8 mouse cellular contexts compared by ENCODE assay signal in genomic region chr3:96502181-96503082, GRCm38 (mm10). TPM values are rescaled to one million over a fixed set of nuclear protein-coding genes. Genes with fewer than 3 reads are reported as not detected.
DNase-seq lines count a peak whose midpoint lies in the region; ATAC-seq and TF ChIP-seq lines count a peak whose summit lies in the region.

No protein-coding gene starts in this region.

- H3K4me1 ChIP-seq in neural tube, embryonic 11.5 days (ENCODE audit: control insufficient read depth, insufficient read depth, low read length): no peaks in the 10 kb centered on the region
- 0 out of 2 replicates have a peak, but pooled peaks cover under 1% of the 10 kb centered on the region for H3K4me1 ChIP-seq in hindbrain, embryonic 12.5 days
- H3K4me1 ChIP-seq in liver, postnatal 0 days (ENCODE audit: insufficient read depth): no peaks in the 10 kb centered on the region

- no peak for TF ChIP-seq CTCF in liver, postnatal 0 days (IDR thresholded peaks at IDR 0.05; ENCODE audit: low read depth)

- H3K4me2 ChIP-seq in neural tube, embryonic 11.5 days (ENCODE audit: low read depth): peak overlapping the region; percentile 94
- H3K4me2 ChIP-seq in hindbrain, embryonic 12.5 days (replicated peaks): peak overlapping the region; percentile 96
- peak overlapping the region; percentile 78 for H3K4me2 ChIP-seq in liver, postnatal 0 days (ENCODE audit: low read depth, low read length)

- no peak for DNase-seq in neural tube, embryonic 11.5 days (ENCODE audit: low spot score)
- no peak for DNase-seq in neural tube, embryonic 10.5 days (ENCODE audit: extremely low spot score, low spot score)
- peak; percentile 43 for DNase-seq in embryo, embryonic 10.5 days (ENCODE audit: low spot score)
- DNase-seq in liver, postnatal 0 days: peak; percentile 12
- DNase-seq in urinary bladder, postnatal 25 days (ENCODE audit: low spot score): no peak
- no peak for DNase-seq in cerebellum, adult 18-20 months
- DNase-seq in adrenal gland, adult 18-20 months (ENCODE audit: low spot score in 2 of 2): no peak

- H3K9me3 ChIP-seq in neural tube, embryonic 11.5 days (ENCODE audit: control insufficient read depth, low read length): no peaks in the 10 kb centered on the region
- H3K9me3 ChIP-seq in hindbrain, embryonic 12.5 days (replicated peaks): no peaks in the 10 kb centered on the region
- no peaks in the 10 kb centered on the region for H3K9me3 ChIP-seq in liver, postnatal 0 days (ENCODE audit: low read length)

- peak overlapping the region; percentile 67 for H3K4me3 ChIP-seq in neural tube, embryonic 11.5 days (ENCODE audit: low read depth, low read length)
- peak overlapping the region; percentile 61 for H3K4me3 ChIP-seq in hindbrain, embryonic 12.5 days
- H3K4me3 ChIP-seq in liver, postnatal 0 days (ENCODE audit: low read depth, low read length): peak overlapping the region; percentile 71

- no peak for ATAC-seq in neural tube, embryonic 11.5 days (ENCODE audit: insufficient read depth, low FRiP score, low TSS enrichment)
- no peak for ATAC-seq in hindbrain, embryonic 12.5 days (ENCODE audit: low FRiP score)
- ATAC-seq in liver, postnatal 0 days: no peak

- H3K27me3 ChIP-seq in neural tube, embryonic 11.5 days (ENCODE audit: control insufficient read depth, insufficient read depth, low read length): no peaks in the 10 kb centered on the region
- no peaks in the 10 kb centered on the region for H3K27me3 ChIP-seq in hindbrain, embryonic 12.5 days
- no peaks in the 10 kb centered on the region for H3K27me3 ChIP-seq in liver, postnatal 0 days (ENCODE audit: insufficient read depth, low read length)

- H3K27ac ChIP-seq in neural tube, embryonic 11.5 days (ENCODE audit: low read depth, low read length): no peak overlapping the region
- H3K27ac ChIP-seq in hindbrain, embryonic 12.5 days: no peak overlapping the region
- H3K27ac ChIP-seq in liver, postnatal 0 days (ENCODE audit: low read depth): peak overlapping the region; percentile 91

- no peaks in the 10 kb centered on the region for H3K36me3 ChIP-seq in neural tube, embryonic 11.5 days (ENCODE audit: control insufficient read depth, insufficient read depth, low read length)
- no peaks in the 10 kb centered on the region for H3K36me3 ChIP-seq in hindbrain, embryonic 12.5 days
- no peaks in the 10 kb centered on the region for H3K36me3 ChIP-seq in liver, postnatal 0 days (replicated peaks; ENCODE audit: insufficient read depth, low read length)

- WGBS in neural tube, embryonic 11.5 days: under 1% methylated on average over 19 of the region's 19 CpGs
- 0% methylated on average over 19 of the region's 19 CpGs for WGBS in hindbrain, embryonic 12.5 days
- under 1% methylated on average over 19 of the region's 19 CpGs for WGBS in liver, postnatal 0 days (ENCODE audit: insufficient replicate concordance)

- TF ChIP-seq EP300 in liver, postnatal 0 days (IDR thresholded peaks at IDR 0.05; ENCODE audit: low read depth): no peak

- H3K9ac ChIP-seq in neural tube, embryonic 11.5 days (ENCODE audit: low read length): peak overlapping the region; percentile 53
- peak overlapping the region; percentile 57 for H3K9ac ChIP-seq in hindbrain, embryonic 12.5 days
- peak overlapping the region; percentile 66 for H3K9ac ChIP-seq in liver, postnatal 0 days (replicated peaks)

RNA-seq across cellular contexts. Expression of gene Hfe2, which starts 22.5 kb away (rescaled TPM):
- 3.1 and 3.6 TPM in 2 replicates for polyA plus RNA-seq in neural tube, embryonic 11.5 days (2014; fragmentation: Nextera tagmentation; extraction: Ambion mirVana)
- 0.70 and 2.5 TPM in 2 replicates for polyA plus RNA-seq in hindbrain, embryonic 12.5 days (2016; fragmentation: Nextera tagmentation; extraction: Ambion mirVana)
- 19.2 and 21.8 TPM in 2 replicates for polyA plus RNA-seq in liver, postnatal 0 days (2015; fragmentation: Nextera tagmentation; extraction: Ambion mirVana)
- under 1 TPM in 1 of 2 experiments, not detected in 1; 0.42 TPM for total RNA-seq in adrenal gland, adult 18-20 months (2021)

RNA-seq across cellular contexts. Expression of gene BC107364, which starts 50.3 kb away (rescaled TPM):
- not detected in 2 replicates for polyA plus RNA-seq in neural tube, embryonic 11.5 days (2014; fragmentation: Nextera tagmentation; extraction: Ambion mirVana)
- polyA plus RNA-seq in hindbrain, embryonic 12.5 days (2016; fragmentation: Nextera tagmentation; extraction: Ambion mirVana): not detected in 2 replicates
- polyA plus RNA-seq in liver, postnatal 0 days (2015; fragmentation: Nextera tagmentation; extraction: Ambion mirVana): not detected in 2 replicates
- total RNA-seq in adrenal gland, adult 18-20 months (2021): not detected

RNA-seq across cellular contexts. Expression of gene Txnip, which starts 55.3 kb away (rescaled TPM):
- polyA plus RNA-seq in neural tube, embryonic 11.5 days (2014; fragmentation: Nextera tagmentation; extraction: Ambion mirVana): 50.4 and 62.7 TPM in 2 replicates
- 58.7 and 59.9 TPM in 2 replicates for polyA plus RNA-seq in hindbrain, embryonic 12.5 days (2016; fragmentation: Nextera tagmentation; extraction: Ambion mirVana)
- polyA plus RNA-seq in liver, postnatal 0 days (2015; fragmentation: Nextera tagmentation; extraction: Ambion mirVana): 65.3 and 72.4 TPM in 2 replicates
- total RNA-seq in adrenal gland, adult 18-20 months (2021): 100 to 1,000 TPM; 539 to 784 TPM

Comparison
In these comparisons a context has a peak if more than half of its experiments do, and no peak if none do; other contexts are left out.
1. DNase-seq: peak in embryo, embryonic 10.5 days (single experiment) and liver, postnatal 0 days (single experiment); none in neural tube, embryonic 11.5 days (single experiment), neural tube, embryonic 10.5 days (single experiment), urinary bladder, postnatal 25 days (single experiment), cerebellum, adult 18-20 months (0 of 2) and adrenal gland, adult 18-20 months (0 of 2).
2. Peak in every context shown above with its lines, with median percentiles within 50 percentile points of each other: H3K4me2 ChIP-seq, H3K4me3 ChIP-seq and H3K9ac ChIP-seq.